Mouse (Mus musculus) heart, adult 8-10 months (tissue): ENCODE results near the gene Atf6b. TPM values are rescaled to one million over a fixed set of nuclear protein-coding genes. Genes with fewer than 3 reads are reported as not detected.

Experiments
- DNase-seq: peaks from one replicate; pipeline ENCODE4 v3.0.0; 2022; ENCODE audit warnings: low spot score
- total RNA-seq, 4 experiments: library from RNA; stranded (reverse); gene quantifications; 2 replicates each; pipeline ENCODE4 v1.2.4; 2022

The Atf6b gene
- total RNA-seq, result 10 to 100 TPM; 14.4 to 19.9 (median 16.0) TPM

DNA sequence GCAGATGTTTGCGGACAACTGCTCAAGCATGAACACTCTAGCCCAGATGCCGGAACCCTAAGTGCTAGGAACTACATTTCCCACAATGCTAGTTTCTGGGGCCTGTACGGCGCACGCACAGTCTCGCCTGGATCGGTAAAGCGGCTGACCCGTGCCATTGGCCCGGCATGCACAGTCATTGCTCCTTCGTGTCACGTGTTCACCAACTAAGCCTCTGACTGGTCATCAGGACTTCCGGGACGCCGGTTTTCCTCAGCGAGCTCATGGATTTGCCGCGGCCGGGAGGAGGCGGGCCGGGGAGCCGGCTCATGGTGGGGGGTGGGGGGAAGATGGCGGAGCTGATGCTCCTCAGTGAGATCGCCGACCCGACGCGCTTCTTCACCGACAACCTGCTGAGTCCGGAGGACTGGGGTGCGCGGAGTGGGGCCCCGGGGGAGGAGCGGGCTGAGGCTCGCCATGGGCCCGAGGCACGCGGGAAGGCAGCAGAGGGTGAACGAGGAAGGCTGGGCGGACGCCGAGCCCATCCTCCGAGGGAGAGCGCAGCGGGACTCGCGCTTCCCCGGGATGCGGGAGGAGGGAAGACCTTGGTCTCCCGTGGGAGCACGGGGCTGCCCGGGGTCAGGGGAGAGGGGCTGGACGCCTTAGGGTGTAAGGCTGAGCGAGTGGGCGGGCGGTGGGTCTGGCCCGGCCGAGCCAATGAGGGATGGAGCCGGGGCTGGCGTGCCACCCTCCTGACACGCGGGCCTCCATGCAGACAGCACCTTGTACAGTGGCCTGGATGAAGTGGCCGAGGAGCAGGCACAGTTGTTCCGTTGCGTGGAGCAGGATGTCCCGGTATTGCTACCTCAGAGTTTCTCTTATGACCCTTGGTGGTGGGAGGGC is at the start of gene Atf6b:
TSS of gene Atf6b (plus strand) at position 241 of the 882 bp plus-strand sequence.
- peak; percentile 97 for DNase-seq

DNA sequence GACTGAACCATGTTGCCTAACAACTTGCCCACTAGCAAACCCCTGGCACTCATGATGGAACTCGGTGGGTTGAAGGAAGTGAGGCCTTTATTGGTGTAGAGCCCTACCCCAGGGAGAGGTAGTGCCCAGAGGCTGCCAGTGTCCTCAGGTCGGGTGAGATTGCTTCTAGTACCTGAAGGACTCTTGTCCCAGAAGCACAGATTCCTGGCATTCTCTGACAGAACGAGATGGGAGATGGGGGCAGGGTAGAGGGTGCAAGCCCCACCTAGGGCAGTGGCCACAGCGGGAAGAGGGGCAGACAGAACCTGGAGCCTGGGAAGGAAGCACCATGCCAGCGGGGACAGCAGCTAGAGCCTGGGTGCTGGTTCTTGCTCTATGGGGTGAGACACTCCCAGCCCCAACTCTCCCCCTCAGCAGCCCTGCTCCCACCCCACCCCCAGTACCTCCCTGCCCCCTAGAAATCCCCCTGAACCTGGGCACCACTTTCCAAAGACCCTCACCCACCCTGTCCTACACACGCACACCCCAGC is 49.3 kb upstream of the Atf6b start, which contains the start of gene Ager:
TSS of gene Ager (plus strand) at position 297 of the 530 bp plus-strand sequence.
- DNase-seq, result no peak

- no peak for DNase-seq
Observed at GRCm38 (mm10) chr17:34599891-34600290, 47.1 kb upstream of the Atf6b start.

GRCm38 (mm10) chr17:34601796-34602195 is 45.1 kb upstream of the Atf6b start:
- no peak for DNase-seq

- DNase-seq, result peak; percentile 100
Observed at GRCm38 (mm10) chr17:34603375-34604060, 43.4 kb upstream of the Atf6b start, which contains the start of gene Rnf5. TSS of gene Rnf5 (minus strand) at chr17:34603690.

- DNase-seq, result peak; percentile 99
Observed at GRCm38 (mm10) chr17:34604061-34604508, 42.9 kb upstream of the Atf6b start, which contains the start of gene Agpat1. TSS of gene Agpat1 (plus strand) at chr17:34604262.

DNA sequence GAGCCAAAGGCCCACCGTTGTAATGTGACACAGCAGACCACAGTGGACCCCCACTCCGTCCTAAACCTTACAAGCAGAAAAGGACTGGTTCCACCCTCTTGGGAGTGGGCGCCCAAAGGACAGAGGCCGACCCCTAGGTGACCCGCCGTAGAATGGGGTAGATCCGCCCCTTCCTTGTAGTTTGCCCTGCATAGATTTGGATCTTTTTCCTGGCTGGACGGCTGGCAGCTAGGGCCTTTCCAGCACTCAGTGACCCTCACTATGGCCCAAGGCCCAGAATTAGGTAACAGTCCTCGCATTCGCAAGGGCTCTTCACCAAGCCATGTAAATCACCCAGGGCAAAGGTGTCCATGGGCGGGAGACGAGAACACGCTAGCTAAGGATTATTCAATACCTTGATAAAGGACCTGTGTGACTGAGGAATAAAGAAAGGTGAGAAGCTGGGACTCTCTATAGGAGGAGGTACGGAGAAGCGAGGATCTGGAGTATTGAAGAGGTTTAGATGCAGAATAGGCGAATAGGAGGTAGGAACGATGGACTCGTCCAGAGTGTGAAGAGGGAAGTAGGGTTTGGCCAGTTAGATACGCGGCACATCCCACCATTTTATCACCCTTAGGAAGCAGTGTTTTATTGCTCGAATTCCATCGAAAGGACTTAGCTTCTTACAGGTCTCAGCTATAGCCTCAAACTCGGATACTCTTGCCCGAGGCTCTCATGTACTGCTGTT is 42.3 kb upstream of the Atf6b start:
- DNase-seq, result no peak

DNA sequence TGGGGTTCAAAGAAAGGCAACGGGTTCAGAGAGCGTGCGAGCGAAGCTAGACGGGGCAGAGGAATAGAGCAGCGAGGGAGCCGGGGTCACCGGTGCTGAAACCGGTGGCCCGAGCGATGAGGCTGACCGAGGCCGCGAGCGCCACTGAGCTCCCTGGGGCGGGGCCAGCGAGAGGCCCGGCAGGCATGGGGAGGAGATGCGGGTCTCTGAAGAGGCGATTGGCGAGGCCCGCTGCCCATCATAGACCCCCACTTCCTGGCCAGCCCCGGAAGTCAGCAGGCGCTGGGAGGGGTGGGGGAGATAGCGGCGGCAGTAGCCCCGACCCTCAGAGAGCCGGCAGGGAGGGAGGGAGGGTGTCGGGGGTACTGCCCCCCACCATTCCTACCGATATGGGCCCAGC is 41.3 kb upstream of the Atf6b start:
- peak; percentile 97 for DNase-seq

GRCm38 (mm10) chr17:34606186-34607039 is 40.5 kb upstream of the Atf6b start:
- DNase-seq, result no peak

DNA sequence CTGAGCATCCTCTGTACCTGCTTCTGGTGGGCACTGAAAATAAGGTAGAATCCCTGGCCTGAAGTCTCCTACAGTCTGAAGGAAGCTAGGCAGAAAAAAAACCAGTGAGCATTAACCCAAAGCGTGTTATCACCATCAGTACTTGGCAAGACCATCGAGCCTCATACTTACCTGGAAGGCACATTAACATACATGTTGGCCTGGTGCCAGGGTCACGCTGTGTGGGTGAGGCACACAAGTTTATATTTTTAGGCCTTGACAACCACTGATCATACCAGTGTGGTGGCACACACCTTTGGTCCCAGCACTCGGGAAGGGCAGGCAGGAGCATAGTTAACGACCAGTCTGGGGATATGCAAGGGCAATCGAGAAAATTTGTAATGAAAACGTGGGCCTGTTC is 38.9 kb upstream of the Atf6b start:
- DNase-seq, result no peak

DNA sequence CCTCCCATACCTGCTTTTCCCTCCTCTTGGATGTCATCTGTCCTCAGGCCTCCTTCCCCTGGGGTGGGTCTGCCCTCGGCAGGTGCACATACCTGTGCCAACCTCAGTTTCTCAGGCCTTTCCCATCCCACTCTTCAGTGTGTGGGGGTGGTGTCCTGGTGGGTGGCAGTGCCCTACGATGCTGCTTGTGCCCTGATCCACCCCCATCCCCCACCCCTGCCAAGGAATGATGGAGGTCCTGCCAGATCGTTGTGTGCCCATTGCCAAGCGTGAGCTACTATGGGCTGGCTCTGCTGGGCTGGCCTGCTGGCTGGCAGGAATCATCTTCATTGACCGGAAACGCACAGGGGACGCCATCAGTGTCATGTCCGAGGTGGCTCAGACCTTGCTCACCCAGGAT is 35.9 kb upstream of the Atf6b start:
- DNase-seq, result no peak

- DNase-seq, result no peak
Observed at GRCm38 (mm10) chr17:34613054-34613645, 33.8 kb upstream of the Atf6b start.

DNA sequence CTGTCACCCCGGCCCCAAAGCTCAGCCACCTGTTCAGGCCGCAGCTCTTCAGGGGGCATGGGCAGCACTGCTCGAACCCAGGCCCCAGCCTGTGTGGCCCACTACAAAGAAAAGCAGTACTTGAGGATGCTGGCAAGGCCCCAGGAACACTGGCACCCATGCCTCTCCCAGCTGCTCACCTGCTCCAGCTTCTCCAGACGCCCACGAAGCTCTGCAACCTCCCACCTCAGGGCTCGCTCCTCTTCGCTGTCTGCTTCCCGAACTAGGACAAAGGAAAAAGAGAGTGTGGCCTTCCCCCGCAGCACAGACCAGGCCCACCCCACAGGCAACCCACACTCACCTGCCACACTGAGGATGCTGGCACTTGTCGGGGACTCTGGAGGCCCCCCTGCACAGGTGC is 33.1 kb upstream of the Atf6b start:
- no peak for DNase-seq

DNA sequence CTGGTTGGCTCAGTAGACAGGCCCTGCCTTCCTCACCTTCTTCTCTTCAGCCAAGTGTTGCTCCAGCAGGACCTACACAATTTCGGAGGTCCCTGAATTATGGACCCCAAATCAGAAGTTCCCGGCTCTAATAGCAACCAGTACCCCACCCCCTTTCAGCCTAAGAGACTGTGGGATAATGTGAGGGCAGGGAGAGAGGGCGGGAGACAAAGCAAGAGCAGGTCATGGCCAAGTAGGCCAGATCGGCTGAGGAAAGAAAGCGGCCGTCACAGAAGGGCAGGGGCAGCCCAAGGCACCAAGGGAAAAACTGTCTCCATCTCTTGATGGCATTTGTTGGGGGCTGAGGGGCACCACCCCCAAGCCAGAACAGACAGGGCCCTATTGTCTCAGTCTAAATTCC is 31.1 kb upstream of the Atf6b start, which contains the start of gene Egfl8:
TSS of gene Egfl8 (minus strand) at position 101 of the 400 bp plus-strand sequence.
- DNase-seq, result no peak

DNA sequence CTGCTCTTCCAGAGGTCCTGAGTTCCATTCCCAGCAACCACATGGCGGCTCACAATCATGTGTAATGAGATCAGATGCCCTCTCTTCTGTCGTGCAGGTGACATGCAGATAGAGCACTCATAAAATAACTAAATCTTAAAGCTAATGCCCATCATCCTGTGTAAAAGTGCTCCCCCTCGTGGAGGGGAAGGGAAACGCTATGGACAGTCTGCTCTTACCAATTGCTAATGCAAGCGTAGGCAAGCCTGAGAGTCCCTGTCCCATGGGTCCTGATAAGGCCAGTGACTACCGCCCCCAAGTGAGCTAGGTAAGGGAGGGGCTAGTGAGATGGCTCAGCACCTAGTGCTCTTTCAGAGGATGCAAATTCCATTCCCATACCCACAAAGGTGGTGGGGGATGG is 27.9 kb upstream of the Atf6b start:
- DNase-seq, result peak; percentile 81

GRCm38 (mm10) chr17:34621006-34621405 is 25.9 kb upstream of the Atf6b start:
- DNase-seq, result no peak

GRCm38 (mm10) chr17:34623161-34623560 is 23.8 kb upstream of the Atf6b start:
- DNase-seq, result no peak

DNA sequence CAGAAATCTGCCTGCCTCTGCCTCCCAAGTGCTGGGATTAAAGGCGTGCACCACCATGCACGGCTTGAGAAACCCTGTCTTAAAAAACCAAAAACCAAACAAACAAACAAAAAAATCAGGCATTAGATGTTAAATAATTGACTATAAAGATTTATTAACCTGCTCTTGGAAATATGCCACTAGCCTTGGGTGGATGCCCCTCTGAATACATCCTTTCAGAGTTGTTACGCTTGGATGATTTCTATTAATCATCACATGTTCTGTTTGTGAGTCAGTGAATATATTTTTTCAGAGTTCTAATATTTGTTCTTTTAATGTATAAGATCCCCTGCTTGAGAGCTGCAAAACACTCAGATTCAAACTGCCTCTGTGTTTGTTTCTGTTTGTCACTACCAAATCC is 22.0 kb upstream of the Atf6b start:
- no peak for DNase-seq

DNA sequence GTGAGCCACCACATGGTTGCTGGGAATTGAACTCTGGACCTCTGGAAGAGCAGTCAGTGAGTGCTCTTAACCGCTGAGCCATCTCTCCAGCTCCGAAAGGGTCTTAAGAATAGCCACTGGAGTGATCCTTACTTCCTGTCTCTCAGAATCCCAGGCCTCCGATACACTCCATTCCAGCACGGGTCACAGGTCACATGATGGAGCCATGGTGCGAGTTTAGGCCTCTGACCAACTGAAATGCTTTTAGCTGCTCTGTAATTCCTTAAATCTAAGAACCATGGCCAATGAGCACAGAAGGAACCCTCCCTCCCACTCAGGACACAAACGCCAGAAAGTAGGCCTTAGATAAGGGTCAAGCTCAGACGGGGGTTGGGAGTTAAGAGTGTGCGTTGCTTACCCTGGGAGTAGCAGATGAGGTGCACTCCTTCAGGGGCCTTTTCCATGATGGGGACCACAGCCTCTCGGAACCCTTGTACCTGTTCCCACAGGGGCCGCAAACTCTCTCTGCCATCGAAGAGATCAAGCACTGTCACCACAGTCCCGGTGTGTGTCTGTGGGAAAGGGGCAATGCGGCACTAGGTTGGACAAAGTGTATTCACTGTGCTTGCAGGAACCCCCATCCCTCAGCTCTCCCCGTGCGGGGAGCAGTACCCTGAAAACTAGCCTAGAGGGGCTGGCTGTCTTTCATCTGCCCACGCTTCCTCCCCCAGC is 20.7 kb upstream of the Atf6b start:
- no peak for DNase-seq

DNA sequence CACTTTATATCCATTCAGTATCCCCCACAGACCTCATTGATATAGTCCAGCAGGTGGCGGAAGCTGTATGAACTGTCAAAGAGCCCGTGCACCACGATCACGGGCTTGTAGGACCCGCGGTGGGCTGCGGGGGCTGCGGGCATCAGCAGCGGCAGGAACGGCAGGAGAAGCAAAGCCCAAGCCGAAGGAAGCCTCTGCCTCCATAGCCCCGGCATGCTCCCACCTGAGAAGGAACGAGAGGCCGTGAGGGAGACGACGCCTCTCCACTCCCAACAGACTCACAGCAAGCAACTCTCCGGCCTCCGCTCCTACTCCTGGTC is 20.2 kb upstream of the Atf6b start:
- DNase-seq, result no peak
